Mouse (Mus musculus): ENCODE results near the gene Pld3.
A peak's percentile ranks its signal among the peaks of the same experiment; 100 is the strongest.
"Not testable (repeated sequence)": the region's sequence is repeated elsewhere in the genome, so short reads cannot be mapped to it uniquely, and the experiment has no call there.

Pld3 gene

DNA sequence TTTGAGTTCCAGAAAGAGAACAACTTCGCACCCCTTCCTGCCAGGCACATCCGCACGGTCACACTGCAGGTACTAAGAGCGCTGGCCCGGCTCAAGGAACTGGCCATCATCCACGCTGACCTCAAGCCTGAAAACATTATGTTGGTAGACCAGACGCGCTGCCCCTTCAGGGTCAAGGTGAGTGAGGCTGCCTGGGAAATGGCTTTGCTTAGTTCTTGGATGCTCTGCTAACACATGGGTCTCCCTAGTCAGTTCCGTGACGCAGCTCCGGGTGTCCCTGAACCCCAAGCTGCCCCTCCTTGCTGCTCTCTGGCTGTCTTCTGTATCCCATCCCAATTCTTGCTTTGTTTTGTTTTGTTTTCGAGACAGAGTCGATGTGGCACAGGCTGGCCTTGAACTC lies 29.2 kb downstream of the Pld3 start:
- no peak for DNase-seq (ENCODE audit: low spot score)

DNA sequence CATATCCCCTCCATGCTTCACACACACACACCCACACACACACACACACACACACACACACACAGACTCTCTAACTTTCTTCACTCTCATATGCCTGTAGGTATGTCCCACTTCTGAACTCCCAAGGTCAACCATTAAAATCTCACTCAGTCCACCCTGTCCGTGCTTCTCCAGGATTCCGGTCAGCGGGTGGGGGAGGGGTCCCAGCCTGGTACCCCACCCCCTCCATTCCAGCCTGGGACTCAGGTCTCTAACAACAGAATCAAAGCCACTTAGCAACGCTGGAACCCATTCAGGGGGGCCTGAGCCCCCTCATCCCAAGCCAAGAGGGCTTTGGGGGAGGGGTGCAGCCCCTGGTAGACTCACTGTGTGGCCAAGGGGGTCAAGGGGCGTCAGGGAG lies 30.1 kb downstream of the Pld3 start, which contains the start of gene Hipk4:
TSS of gene Hipk4 (plus strand) at position 301 of the 400 bp plus-strand sequence.
- DNase-seq (ENCODE audit: low spot score): no peak

DNA sequence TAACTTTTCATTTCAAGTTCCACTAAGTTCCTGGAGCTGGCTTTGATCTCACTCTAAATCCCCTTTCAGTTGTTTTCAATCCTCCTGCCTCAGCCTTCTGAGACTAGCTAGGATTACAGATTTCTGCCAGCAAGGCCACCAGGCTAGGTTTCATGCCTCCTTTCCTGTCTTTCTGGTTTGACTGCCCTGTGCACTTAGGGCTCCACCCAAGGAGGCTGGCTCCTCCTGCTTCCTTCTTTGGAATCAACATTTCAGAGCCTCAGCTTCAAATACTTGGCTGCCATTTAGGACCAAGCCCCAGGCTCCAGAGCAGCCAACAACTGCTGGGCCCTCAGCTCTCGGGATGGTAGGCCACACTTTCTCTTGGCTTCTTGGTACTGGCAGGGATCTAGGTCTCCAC lies 32.4 kb downstream of the Pld3 start:
- no peak for DNase-seq (ENCODE audit: low spot score)

DNA sequence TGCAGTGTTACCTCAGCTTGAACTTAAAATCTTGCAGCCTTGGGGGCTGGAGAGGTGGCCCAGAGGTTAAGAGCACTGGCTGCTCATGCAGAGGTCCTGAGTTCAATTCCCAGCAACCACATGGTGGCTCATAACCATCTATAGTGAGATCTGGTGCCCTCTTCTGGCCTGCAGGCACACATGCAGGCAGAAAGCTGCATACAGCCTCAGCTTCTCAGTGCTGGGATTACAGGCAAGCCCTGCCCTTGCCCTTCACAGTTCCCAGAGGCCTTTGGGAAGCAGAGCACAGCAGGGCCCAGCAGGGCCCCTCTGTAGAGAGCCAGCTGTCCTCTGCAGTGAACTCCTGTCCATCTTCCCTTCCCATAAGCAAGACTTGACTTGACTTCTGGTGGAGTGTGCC lies 32.9 kb downstream of the Pld3 start:
- no peak for DNase-seq (ENCODE audit: low spot score)

DNA sequence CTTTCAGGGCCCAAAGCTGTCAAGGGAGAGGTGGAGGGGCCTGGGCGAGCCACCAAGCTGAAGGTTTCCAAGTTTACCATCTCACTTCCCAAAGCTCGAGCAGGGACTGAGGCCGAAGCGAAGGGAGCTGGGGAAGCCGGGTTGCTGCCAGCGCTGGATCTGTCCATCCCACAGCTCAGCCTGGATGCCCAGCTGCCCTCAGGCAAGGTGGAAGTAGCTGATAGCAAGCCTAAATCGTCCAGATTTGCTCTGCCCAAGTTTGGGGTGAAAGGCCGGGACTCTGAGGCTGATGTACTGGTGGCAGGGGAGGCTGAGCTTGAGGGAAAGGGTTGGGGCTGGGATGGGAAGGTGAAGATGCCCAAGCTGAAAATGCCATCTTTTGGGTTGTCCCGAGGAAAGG lies 34.7 kb downstream of the Pld3 start:
- no peak for DNase-seq (ENCODE audit: low spot score)

DNA sequence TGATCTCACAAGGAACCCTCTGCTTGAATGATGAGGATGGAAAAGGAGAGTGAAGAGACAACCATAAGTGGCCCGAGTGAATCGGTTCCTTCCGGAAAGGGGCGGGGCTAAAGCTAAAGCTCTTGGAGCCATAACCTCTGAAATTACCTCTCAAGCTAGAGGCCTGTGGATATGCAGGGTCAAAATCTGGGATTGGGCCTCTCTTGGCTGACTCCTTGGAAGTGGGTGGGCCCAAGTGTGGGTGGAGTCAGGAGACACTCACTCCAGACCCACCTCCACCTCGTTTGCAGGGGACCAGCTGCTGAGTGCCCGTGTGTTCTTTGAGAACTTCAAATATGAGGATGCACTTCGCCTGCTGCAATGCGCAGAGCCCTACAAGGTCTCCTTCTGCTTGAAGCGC lies 38.1 kb downstream of the Pld3 start:
- no peak for DNase-seq (ENCODE audit: low spot score)

DNA sequence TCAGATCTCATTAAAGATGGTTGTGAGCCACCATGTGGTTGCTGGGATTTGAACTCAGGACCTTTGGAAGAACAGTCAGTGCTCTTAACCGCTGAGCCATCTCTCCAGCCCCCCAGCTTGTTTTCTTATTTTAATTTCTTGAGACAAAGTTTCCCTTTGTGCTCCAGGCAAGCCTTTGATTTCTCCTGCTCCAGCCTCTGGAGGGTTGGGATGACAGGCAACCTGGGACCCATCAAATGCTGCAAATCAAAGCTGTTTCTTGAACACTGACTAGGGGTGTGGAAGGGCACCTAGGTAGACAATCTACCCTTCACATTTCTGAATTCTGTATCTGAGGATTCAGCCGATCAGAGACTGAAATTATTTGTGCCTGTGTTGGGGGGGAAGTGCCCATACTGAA lies 42.2 kb downstream of the Pld3 start:
- no peak for DNase-seq (ENCODE audit: low spot score)

DNA sequence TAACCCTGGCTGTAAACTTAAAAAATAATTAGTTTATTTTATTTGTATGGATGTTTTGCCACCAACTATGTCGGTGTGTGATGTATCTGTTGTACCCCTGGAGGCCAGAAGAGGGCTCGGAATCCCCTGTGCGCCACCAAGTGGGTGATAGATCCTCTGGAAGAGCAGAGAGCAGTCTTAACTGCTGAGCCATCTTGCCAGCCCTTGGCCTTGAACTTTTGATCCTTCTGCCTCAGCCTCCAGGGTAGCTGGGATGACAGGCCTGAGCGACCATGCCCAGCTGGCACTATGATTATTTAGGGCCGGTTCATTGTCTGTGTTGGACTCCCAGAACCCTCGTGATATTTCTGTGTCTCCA lies 44.4 kb downstream of the Pld3 start:
- DNase-seq (ENCODE audit: low spot score): peak; percentile 49

DNA sequence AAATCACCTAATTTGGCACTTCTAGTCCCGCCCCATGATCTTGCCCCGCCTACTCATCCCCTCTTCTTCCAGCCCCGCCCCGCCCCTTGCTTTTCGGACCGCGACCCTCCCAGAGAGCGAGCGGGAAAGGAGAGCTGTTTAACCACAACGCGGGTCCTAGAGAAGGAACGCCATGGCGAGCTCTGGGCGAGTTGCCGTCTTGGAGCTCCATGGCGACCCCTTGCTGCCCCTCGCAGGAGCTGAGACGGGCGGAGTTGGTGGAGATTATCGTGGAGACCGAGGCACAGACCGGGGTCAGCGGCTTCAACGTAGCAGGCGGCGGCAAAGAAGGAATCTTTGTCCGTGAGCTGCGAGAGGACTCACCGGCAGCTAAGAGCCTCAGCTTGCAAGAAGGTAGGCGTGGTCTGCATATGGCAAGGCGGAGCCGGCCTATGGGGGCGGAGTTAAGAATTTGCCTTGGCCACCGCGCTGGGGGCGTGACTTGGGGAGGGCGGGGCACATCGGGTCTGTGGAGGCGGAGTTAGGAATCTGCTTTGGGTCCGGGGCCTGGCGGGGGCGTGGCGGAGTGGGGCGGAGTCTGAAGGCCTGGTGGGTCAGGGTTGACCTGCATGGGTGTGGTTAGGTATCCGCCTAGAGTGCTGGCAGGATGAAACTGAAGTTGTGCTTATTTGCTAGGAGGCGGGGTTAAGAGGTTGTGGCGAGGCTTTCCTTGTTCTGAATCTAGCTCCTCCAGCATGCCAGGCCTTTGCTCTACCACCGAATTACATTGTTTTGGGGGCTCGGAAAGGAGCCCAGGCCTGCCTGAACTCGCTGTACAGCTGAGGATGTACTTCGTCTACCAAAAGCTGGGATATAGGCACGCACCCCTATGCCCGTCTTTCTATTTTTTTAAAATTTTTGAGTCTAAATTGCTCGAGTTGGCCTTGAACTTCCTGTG lies 45.0 kb downstream of the Pld3 start:
- DNase-seq (ENCODE audit: low spot score): peak; percentile 96

DNA sequence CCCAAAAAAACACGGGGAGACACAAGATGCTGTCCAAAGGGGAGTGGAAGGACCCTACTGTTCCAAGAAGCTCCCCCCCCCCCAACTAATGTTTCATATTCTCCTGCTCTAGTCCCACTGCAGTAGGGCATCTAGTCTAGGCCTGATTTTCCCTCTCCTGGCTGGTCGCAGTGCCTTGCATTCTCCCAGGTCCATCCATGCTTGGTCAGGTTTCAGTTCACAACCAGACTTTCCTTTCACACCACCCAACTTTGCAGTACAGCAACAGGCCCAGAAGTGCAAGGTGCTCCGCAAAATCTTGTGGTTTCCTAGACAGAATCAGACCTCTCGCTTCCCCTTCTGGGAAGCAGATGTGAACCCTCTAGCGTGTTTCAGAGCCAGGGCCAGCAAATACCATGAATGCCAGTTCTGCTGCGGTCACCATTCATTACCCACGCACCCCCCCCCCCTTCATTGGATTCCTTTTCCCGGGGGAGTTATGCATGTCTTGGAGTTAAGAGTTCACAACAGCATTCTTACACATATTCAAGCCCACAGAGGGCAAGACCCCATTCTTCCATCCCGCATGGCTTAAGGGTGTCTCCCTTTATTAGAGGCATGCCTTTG lies 46.1 kb downstream of the Pld3 start:
- DNase-seq (ENCODE audit: low spot score): no peak

DNA sequence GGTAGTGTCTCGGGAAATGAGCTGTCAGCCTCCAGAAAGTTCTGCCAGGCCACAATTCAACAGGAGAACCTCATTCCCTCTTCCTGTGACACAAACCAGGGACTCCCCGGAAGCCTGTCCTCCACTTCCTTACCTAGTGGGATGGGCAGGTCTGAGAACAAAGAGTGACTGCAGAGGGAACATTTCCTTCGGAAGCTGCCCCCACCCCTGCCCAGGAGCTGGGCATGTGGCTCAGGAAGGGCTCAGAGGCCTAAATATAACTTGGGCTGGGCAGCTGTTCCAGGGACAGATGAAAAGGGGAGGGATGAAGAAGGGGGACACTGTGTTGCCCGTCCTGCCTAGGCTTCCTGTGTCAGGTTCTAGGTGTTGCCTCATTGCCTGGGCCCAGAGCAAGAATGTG lies 51.4 kb downstream of the Pld3 start:
- DNase-seq (ENCODE audit: low spot score): no peak

DNA sequence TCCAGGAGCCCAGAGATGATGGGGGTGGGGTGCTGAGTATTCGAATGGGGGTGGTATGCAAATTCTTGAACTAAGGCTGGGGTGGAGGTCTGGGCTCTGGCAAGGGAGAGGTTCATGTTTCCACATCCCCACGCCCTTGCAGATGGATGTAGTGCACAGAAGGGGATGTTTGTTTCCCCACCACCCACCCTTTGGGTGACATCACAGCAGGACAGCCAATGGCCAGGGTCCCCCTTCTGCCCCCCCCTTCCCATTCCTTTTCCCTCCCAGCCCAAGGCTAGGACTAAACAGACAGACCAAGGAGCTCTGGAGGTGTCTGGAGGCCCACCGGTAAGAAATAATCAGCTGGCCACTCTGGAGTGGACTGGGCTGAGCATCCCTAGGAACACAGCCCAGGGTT lies 54.0 kb downstream of the Pld3 start, which contains the start of gene Prx:
TSS of gene Prx (plus strand) at position 289 of the 400 bp plus-strand sequence.
- no peak for DNase-seq (ENCODE audit: low spot score)

DNA sequence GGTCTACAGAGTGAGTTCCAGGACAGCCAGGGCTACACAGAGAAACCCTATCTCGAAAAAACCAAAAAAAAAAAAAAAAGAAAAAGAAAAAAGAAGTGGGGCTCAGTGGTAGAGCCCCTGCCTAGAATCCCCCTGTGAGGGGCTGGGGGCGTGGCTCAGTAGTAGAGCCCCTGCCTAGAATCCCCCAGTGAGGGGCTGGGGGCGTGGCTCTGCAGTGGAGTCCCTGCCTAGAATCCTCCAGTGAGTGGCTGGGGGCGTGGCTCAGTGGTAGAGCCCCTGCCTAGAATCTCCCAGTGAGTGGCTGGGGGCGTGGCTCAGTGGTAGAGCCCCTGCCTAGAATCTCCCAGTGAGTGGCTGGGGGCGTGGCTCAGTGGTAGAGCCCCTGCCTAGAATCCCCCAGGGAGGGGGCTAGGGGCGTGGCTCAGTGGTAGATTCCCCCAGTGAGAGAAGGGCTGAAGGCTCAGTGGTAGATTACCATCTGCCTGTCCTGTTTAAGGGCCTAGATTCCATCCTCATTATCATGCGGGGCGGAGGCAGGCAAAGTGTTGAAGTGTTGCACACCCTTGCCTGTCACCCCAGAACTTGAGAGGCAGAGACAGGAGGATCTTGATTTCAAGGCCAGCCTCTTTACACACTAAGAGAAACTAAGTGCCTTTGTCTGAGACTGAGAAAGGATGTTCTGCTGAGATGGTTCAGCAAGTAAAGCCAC lies 58.2 kb downstream of the Pld3 start:
- not testable (repeated sequence) for DNase-seq (ENCODE audit: low spot score)

DNA sequence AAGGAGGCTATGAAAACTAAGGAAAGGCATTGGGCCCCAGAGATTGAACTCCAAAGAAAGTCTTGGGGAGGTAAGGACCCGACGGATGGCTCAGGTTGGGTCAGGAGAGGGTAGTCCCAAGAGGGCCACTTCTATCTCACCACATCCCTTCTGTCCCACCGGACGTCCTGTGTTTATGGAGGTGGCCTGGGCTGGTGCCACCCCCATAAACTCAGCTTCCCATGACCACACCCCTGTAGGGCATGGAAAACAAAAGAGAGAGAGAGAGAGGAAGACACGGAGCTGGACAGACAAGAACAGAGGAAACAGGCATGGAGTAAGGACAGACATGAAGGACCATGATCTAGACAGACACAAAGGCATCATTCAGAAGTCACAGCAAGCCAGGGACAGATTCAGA lies 59.6 kb downstream of the Pld3 start:
- DNase-seq (ENCODE audit: low spot score): no peak

DNA sequence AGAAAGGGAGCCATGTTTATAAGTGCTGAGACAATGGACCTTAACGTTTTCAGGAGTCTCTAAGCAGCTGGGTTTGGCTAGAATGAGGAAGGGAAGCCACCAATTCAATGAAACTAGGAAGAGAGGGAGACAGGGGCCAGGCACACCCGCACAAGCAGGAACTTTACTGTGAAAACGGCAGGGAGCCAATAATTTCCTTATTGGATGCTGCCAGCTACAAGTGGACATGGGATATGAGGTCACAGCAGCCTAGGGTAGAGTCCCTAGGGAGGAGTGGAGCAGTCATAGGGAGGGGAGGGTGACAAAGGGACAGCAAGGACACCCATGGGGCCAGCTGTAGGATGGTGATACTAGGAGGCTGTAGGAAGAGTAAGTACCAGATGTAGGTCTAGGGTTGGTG lies 60.0 kb downstream of the Pld3 start:
- DNase-seq (ENCODE audit: low spot score): no peak

DNA sequence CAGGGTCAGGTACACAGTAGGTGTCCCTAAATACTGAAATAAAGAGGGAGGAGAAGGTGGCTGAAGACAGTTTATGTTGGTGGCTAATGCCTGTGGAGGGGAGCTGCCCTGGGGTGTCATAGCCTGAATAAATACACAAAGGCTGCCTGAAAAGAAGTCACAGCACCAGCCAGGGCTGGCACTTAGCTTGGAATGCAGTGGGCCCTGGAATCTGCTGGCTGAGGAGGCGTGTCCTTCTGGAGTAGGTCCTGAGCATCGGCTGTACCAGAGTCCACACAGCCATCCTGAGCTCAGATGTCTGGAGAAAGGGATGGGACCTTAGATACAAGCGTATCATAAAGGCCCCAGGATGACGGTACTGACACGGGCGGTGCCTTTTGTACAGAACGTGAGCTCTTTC lies 61.2 kb downstream of the Pld3 start:
- DNase-seq (ENCODE audit: low spot score): no peak

DNA sequence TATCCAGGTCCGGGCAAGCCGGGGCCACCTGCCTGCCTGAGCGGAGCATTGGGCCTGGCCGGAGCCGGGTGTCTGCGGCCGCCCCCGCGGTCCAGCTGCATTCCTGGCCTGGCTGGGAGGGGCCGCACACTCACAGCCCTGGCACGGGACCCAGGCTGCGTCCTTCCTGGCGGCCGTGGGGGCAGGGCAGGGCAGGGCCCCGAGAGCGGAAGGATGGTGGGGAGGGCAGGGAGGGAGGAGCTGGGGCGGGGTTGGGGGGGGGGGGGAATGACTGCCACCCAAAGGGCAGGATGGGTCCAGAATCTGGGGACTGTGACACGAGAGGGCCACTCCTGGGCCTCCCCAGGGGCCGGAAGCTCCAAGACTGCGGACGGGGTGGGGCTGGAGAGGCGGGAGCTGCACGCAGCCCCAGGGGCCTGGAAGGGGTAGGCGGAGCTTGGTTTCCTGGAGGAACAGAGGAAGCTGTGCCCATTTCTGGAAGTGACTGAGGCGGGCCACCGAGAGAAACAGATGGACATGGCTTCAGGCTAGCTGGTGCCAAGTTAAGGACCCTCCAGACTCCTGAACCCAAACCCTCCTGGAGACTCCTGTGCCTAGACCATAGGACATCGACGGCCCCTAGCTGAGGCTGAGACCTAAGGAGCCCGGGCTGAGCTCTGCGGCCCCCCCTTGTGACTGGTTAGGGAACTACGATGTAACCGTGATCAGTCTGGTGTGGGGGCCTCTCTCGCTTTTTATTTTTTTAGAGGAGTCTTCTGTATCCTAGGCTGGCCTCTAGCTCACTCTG lies 62.3 kb downstream of the Pld3 start:
- peak; percentile 92 for DNase-seq (ENCODE audit: low spot score)

DNA sequence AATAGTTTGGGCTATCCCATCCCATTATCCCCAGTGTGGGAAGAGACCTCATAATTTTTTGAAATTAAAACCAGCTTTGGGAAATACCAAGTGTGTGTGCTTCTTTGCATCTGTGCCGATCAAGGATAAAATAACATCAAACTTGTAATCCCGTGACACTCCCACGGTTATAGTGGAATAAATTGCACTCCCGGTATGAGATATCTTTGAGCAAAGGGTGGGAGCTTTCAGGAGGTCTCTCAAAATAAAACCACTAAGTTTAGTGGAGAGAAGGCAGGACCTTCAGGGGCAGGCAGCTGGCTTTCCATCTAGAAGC lies 62.8 kb downstream of the Pld3 start:
- DNase-seq (ENCODE audit: low spot score): no peak

DNA sequence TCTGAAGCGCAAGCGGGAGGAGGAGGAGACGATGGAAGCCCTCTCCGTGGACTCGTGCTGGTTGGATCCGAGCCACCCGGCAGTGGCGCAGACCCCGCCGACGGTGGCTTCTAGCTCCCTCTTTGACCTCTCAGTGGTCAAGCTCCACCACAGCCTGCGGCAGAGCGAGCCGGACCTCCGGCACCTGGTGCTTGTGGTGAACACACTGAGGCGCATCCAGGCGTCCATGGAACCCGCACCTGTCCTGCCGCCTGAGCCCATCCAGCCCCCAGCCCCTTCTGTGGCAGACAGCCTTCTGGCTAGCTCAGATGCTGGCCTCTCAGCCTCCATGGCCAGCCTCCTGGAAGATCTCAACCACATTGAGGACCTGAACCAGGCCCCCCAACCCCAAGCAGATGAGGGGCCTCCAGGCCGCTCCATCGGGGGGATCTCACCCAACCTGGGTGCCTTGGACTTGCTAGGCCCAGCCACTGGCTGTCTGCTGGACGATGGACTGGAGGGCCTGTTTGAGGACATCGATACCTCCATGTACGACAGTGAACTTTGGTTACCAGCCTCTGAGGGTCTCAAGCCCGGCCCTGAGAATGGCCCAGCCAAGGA lies 63.6 kb downstream of the Pld3 start:
- DNase-seq (ENCODE audit: low spot score): no peak

DNA sequence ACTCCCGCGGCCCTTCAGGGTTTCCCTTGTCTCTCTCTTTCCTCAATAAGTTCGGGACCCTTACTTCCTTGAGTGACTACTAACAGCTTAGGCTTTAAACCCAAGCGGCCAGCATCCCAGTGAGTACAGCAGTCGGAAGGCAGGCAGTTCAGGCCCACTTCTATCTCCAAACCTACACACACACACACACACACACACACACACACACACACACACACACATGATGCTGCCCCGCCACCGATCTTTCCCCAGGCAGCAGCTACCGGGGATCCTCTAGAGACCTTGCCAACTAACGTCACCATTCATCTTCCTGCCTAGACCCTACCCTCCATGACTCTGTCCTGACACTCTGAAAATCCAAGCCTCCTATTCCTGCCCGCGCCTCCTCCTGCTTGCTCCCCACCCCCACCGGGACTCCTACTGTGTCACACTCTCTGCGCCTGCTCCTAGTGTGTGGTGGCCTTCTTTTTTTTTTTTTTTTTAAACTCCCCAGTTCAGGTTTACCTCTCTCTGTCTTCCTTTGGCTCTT lies 65.2 kb downstream of the Pld3 start:
- peak; percentile 57 for DNase-seq (ENCODE audit: low spot score)
